Mouse (Mus musculus): Measurements from ENCODE around the gene Lamtor4.

GRCm38 (mm10) chr5:138264207-138264578 lies 8.9 kb downstream of the Lamtor4 start:
- TF ChIP-seq CEBPB (IDR thresholded peaks at IDR 0.05; ENCODE audit: insufficient read depth, poor library complexity, severe bottlenecking) = no peak
- no peak for TF ChIP-seq POLR2A (IDR thresholded peaks at IDR 0.05; ENCODE audit: insufficient read length, low read depth)
- no peak for TF ChIP-seq USF1 (IDR thresholded peaks at IDR 0.05; ENCODE audit: low read depth)
- TF ChIP-seq MAX (IDR thresholded peaks at IDR 0.05; ENCODE audit: low read depth) = no peak
- no peak for TF ChIP-seq MYOG (IDR thresholded peaks at IDR 0.05; ENCODE audit: control insufficient read depth in 1 of 3, insufficient read depth in 1 of 3, insufficient read length in 2 of 3, low read depth in 2 of 3)
- no peak for TF ChIP-seq SRF (IDR thresholded peaks at IDR 0.05; ENCODE audit: control insufficient read depth, insufficient read length, low read depth)
- TF ChIP-seq TCF3 (IDR thresholded peaks at IDR 0.05; ENCODE audit: insufficient read length, low read depth) = no peak
- no peak for TF ChIP-seq TCF12 (IDR thresholded peaks at IDR 0.05; ENCODE audit: insufficient read depth, poor library complexity, severe bottlenecking)
- no peak for TF ChIP-seq POLR2AphosphoS2 (IDR thresholded peaks at IDR 0.05; ENCODE audit: insufficient read length, low read depth)
- no peak for TF ChIP-seq E2F4 (IDR thresholded peaks at IDR 0.05; ENCODE audit: insufficient read depth)
- TF ChIP-seq MYOD1 (IDR thresholded peaks at IDR 0.05; ENCODE audit: control insufficient read depth in 1 of 3, insufficient read length in 2 of 3, low read depth in 2 of 3) = no peak
- no peak for TF ChIP-seq REST (IDR thresholded peaks at IDR 0.05; ENCODE audit: insufficient read depth, insufficient read length)

Measured in myocyte (in vitro differentiated cells).